Mouse (Mus musculus): Measurements from ENCODE around the gene Gm28635.

DNA sequence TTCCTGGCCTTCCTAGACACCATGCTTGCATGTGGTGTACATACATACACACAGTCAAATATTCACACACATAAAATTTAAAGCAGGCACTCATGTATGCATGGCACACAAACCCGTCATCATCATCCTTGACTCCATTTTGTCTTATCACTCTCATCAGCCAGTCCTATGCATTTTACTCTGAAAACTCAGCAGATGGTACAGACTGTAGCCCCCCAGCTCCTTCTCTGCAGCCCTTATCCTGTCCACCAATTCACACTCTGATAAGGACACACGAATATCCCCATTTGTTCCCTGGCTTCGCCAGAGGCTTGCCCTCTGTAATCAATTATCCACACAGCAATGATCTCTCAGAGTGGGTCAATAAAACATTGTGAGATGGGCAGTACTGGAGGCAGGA, 43.3 kb upstream of the Gm28635 start:
- TF ChIP-seq CTCF (IDR thresholded peaks at IDR 0.05; ENCODE audit: borderline replicate concordance, control insufficient read depth, extremely low read depth, insufficient read depth, low read length, poor library complexity), result no peak
- no peak for TF ChIP-seq POLR2A (IDR thresholded peaks at IDR 0.05; ENCODE audit: control insufficient read depth, extremely low read depth, insufficient read depth, low read length, poor library complexity)
